Mouse (Mus musculus) 416B (cell line): ENCODE data around the gene Mcl1.
"Not testable (repeated sequence)": the region's sequence is repeated elsewhere in the genome, so short reads cannot be mapped to it uniquely, and the experiment has no call there.

Experiments used
- DNase-seq: peaks from one replicate; pipeline ENCODE4 v3.0.0; 2011; ENCODE audit warnings: low read depth

Gene Mcl1

DNA sequence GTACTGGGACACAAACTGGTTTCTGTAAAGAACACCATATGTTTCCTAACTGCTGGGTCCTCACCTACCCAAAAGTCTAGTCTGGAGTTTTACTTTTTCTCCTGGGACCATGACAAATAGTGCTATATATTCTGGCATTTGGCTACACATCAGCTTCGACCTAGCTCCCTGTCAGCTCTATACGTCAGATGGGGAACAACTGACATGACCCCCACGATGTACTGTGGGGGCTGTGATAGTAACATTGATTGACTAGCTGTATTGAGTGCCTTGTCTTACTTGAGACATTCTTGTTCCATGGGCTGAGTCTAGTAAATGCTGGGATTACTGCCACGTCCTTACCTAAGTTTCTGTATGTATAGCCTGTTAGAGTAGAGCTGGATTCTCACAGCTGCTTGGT is 8.9 kb downstream of the Mcl1 start:
- DNase-seq = no peak

DNA sequence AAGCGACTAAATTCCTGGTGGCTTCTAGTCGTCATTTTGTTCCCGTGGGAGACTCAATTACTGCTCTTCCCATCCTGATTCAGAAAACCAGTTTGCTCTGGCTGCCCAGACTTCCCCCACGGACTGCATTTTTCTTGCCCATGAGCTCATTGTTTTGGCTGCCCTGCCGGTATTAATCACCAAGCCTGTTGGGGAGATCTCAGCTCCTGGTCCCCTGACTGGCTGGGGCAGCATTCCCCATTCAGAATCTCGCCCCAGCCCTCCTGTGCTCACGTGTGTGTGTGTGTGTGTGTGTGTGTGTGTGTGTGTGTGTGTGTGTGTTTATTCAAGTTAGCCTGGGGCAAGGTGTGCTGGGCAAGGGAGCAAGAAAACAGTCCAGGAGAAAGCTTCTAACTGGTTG is 9.4 kb downstream of the Mcl1 start:
- no peak for DNase-seq

GRCm38 (mm10) chr3:95668589-95669308 is 10.2 kb downstream of the Mcl1 start:
- DNase-seq = peak; percentile 49

DNA sequence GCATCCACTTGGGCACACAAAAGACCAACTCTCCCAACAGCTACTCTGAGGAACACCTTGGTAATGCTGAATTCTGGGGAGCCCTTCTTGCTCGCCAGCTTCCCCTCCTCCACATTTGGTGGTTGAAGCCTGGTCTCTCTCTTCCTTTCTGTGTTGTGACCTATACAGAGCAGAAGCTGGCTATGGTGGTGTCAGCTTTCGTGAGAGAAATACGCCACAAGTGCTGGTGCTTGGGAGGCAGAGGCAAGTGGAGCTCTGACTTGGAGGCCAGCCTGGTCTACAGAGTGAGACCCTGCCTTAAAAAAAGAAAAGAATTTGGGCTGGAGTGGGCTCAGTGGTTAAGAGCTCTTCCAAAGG is 10.7 kb downstream of the Mcl1 start:
- DNase-seq = peak; percentile 66

DNA sequence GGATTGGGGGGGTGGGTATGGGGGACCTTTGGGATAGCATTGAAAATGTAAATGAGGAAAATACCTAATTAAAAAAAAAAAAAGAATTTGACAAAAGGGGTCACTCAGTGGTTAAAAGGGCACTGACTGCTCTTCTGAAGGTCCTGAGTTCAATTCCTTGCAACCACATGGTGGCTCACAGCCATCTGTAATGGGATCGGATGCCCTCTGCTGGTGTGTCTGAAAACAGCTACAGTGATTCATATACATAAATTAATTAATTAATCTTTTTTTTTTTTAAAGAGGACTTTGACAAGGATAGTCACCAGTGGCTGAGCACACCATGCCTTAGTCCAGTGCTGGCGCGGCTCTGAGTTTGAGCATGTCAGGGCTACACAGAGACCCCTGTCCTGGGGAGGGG is 11.8 kb downstream of the Mcl1 start:
- not testable (repeated sequence) for DNase-seq

- no peak for DNase-seq
Measured at GRCm38 (mm10) chr3:95671201-95671600, 12.6 kb downstream of the Mcl1 start.

DNA sequence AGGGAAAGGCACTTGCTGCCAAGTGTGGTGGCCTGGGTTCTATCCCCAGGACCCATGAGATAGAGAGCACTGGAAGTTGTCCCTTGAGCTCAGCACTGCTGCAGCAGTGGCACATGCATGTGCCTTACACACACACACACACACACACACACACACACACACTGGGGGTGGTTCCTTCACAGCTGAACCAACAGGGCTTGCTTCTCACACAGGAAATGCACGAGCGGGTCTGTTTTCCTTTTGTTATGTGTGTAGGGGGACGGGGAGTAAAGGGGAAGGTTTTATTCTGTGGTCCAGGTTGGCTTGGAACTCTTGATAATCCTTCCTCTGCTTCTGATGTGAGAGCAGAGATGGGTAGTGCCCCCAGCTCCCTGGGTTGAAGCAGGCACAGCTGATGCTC is 13.9 kb downstream of the Mcl1 start:
- DNase-seq = no peak

DNA sequence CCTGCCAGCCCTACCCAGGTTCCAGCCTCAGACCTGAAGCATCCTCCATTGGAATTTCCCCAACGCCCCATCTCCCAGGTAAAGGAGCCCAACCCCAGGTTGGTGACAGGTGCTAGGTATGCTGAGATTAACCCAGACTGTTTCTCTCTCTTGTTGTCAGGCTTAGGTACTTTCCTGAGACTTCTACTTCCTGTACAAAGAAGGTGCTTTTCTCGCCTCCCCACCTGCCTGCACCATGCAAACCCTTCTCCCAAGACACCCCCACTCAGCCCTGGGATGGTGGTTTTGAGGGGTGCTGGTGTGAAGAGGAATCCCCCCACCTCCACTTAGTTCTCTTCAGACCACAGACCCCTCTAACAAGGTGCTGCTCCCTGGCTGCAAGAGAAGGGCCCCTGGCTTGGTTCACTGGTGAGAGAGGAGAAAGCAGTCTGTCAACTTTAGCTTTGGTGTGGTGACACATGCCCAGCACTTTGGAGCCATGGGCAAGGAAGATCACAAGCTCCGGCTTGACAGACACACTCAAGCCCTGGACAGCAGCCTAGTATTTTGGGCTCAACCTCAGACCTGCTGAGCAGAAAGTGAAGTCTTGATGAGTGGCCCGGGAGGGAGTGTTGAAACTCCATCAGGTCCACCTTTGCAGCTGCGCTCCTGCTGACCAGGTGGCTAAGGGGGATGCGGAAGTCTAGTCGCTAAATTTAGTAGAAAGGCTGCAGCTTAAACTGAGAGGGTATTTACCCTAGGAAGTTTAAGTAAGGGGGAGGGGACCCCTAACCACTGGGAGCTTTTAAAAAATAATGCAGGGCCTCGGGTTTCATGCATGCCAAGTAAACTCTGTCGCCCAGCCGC is 14.5 kb downstream of the Mcl1 start:
- no peak for DNase-seq

- no peak for DNase-seq
Measured at GRCm38 (mm10) chr3:95673707-95674211, 15.2 kb downstream of the Mcl1 start.

GRCm38 (mm10) chr3:95674236-95674635 is 15.6 kb downstream of the Mcl1 start:
- DNase-seq = peak; percentile 90

DNA sequence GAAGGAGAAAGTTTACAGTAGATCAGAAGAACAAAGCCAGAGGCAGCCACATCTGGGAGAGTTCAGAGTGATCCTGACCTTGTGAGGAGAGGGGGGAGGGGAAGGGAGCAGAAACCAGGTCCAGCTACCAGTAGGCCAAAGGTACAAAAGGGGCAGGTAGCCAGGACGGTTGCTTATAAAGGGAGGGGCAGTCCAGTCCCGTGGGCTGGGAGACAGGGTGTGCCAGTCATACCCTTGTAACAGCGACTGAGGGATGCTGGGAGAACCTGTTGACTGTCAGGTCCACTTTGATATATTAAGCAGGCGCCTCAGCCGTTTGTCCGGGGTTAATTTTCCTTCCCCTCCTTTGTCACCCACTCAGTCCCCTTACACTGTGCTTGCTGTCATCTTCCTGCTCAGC is 16.2 kb downstream of the Mcl1 start:
- no peak for DNase-seq

GRCm38 (mm10) chr3:95675301-95676092 is 16.9 kb downstream of the Mcl1 start:
- DNase-seq = peak; percentile 83

DNA sequence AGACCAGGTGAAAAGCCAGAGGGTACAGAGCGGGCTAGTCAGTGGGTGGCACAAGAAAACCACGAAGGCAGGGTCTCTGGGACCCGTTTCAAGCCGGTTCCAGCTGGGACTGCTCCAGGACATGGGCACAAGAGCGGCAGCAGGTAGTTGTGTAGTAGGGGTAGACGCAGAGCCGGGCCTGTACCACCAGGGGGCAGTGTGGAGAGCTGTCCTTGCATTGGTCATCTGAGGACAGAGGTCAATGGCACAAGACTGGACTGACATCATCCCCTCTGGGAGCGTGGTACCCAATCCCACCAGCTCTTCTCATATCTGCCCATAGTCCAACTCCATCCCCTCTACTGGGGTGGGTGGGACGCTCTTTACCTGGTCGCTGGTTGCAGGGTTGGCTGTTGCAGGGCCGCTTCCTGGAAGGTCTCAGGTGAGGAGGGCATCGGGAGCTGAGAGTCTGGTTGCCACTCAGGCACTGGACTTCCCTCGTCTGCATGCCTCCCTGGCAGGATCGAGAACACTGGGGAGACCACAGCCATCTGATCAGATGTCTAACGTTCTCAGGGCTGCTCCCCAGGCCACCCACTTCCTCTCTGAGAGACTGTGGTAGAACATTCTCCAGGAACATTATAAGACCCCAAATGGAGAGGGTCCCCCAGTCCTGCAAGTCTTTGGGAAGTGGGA is 18.3 kb downstream of the Mcl1 start:
- peak; percentile 75 for DNase-seq

DNA sequence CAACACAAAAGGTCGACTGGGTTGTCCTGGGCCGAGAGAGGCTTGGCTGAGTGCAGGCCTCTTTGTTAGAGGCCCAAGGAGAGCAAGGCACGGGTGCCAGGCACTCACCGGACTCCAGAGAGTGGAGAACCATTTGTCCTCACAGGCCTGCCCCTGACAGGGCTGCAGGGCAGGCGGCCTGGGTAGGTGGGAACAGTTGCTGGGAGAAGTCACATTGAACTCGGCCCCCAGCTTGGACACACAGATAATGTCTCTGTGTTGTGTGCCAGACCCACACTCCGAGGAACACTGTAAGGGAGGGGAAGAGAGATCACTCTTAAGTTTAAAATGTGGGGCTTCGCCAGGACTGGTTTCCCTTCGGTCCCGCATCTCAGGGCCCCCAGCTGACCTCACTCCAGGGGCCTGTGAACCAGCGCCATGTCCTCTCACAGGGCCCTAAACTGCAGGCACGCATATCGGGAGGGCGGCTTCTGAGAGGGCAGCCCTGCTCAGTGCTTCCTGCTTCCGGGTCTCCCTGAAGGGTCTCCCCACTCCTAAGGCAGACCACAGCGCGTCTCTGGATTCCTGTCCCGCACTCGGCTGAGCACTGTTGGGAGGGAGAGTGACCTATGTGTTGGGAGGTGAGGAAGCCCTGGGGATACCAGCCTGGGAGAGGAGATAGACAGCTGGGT is 19.0 kb downstream of the Mcl1 start:
- no peak for DNase-seq

- no peak for DNase-seq
Measured at GRCm38 (mm10) chr3:95679551-95679950, 21.0 kb downstream of the Mcl1 start.

DNA sequence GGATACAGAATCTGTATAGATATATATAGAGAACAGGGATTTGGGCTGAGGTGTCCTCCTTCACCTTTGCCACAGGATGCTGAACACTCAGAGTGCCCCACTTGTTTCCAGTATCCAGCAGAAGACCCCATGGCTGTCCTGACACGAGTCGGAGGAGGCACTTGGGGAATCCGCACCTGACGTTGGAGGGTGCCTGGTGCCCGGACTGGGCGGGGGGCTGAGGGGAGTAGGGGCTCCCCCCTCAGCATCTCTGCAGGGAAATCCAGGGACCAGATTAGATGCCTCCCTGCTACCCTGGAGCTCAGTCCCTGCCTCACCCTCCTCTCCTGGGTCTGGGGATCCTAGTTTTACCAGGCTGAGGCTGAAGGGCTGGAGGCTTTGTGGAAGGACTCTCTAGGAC is 22.1 kb downstream of the Mcl1 start:
- DNase-seq = no peak

DNA sequence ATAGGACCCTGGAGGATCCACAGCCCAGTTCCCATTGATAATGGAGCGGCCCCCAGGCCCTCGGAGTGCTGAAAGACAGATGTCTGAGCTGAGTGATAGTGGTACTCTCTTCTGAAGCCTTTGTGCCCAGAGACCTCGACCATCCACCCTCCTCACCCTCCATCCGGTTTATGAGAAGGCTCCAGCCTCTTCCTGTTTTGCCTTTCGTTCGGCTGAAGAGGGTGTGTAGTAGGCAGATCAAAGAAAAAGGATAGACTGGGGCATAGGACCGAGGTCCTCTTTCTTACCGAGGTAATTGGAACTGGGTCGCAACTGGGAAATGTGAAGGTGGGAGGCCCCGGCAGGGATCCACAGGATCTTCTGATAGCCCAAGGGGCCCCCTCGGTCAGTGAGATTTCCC is 22.8 kb downstream of the Mcl1 start:
- DNase-seq = no peak

DNA sequence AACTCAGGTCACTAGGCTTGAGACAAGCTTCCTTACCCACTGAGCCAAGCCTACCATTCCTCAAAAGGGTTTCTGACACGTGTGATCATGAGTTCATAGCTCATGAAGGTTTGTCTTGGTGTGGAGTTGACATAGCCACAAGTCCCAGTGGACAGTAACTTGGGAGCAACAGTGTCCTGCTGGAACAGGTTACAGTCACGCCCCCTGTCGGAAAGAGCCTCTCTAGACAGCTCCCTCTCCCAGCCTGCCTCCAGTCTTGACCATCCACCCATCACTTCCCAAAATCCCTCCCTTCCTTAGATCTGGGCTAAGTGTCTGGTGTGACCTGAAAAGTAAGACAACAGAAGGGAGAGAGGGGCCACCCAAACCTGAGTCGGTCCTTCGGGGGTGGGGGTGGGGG is 24.3 kb downstream of the Mcl1 start:
- no peak for DNase-seq

- peak; percentile 65 for DNase-seq
Measured at GRCm38 (mm10) chr3:95684846-95685245, 26.3 kb downstream of the Mcl1 start.

GRCm38 (mm10) chr3:95685301-95685700 is 26.7 kb downstream of the Mcl1 start:
- no peak for DNase-seq

- DNase-seq = no peak
Measured at GRCm38 (mm10) chr3:95685701-95686100, 27.1 kb downstream of the Mcl1 start.
